In genomic region chr17:3246665-3247370, GRCm38 (mm10) we compare ENCODE assay signal across 9 mouse cellular contexts.
DNase-seq lines count a peak whose midpoint lies in the region; ATAC-seq lines count a peak whose summit lies in the region.
"Had no signal": no experiment of that assay in that cellular context is flagged by ENCODE, and none has a peak within 500 bp of the region (broad histone marks: within the 10 kb centered on the region; RNA-seq: fewer than 3 reads in every experiment).

No protein-coding gene starts in this region.

- H3K4me3 ChIP-seq in hindbrain, embryonic 12.5 days = no peak overlapping the region
- H3K4me3 ChIP-seq: megakaryocyte, embryonic 14.5 days had no signal

- ATAC-seq in hindbrain, embryonic 12.5 days (ENCODE audit: low FRiP score) = peak; percentile 88
- ATAC-seq in megakaryocyte-erythroid progenitor cell, adult 5-6 weeks (replicated peaks; ENCODE audit: low FRiP score, low TSS enrichment, poor library complexity, severe bottlenecking) = peak; percentile 92

- H3K4me2 ChIP-seq in hindbrain, embryonic 12.5 days (replicated peaks) = no peak overlapping the region

- H3K9ac ChIP-seq in hindbrain, embryonic 12.5 days = peak overlapping the region; percentile 1; the same call in 1 of the 2 replicates

- no peaks in the 10 kb centered on the region for H3K27me3 ChIP-seq in hindbrain, embryonic 12.5 days
- H3K27me3 ChIP-seq: megakaryocyte, embryonic 14.5 days had no signal

- WGBS in hindbrain, embryonic 12.5 days = 33% methylated on average over 7 of the region's 7 CpGs

- no peaks in the 10 kb centered on the region for H3K9me3 ChIP-seq in hindbrain, embryonic 12.5 days (replicated peaks)
- H3K9me3 ChIP-seq: megakaryocyte, embryonic 14.5 days had no signal

- peak overlapping the region; percentile 85 for H3K27ac ChIP-seq in hindbrain, embryonic 12.5 days

- H3K4me1 ChIP-seq in hindbrain, embryonic 12.5 days = peaks cover 50% of the 10 kb centered on the region

- DNase-seq in adrenal gland, adult 2 months = peak; percentile 36
- DNase-seq in adrenal gland, postnatal 25 days = no peak
- DNase-seq in Muller cell, postnatal 12 days (ENCODE audit: inconsistent ontology term) = peak; percentile 34
- DNase-seq in gastrocnemius, adult 8-10 months (ENCODE audit: low spot score in 2 of 2) = no peak
- no peak for DNase-seq in right cerebral cortex, postnatal 14 days
- no peak for DNase-seq in thymus, postnatal 14 days

- H3K36me3 ChIP-seq in hindbrain, embryonic 12.5 days = peaks cover 7% of the 10 kb centered on the region

Comparison
In these comparisons a context has a peak if more than half of its experiments do, and no peak if none do; other contexts are left out.
1. DNase-seq: peak in adrenal gland, adult 2 months (single experiment) and Muller cell, postnatal 12 days (single experiment); none in adrenal gland, postnatal 25 days (single experiment), gastrocnemius, adult 8-10 months (0 of 2), right cerebral cortex, postnatal 14 days (single experiment) and thymus, postnatal 14 days (single experiment).